Mouse (Mus musculus): ENCODE data around the gene Fan1.

GRCm38 (mm10) chr7:64402452-64402851 lies 28.6 kb upstream of the Fan1 start:
- no peak for TF ChIP-seq CTCF (IDR thresholded peaks at IDR 0.05; ENCODE audit: low read depth)
- TF ChIP-seq EP300 (IDR thresholded peaks at IDR 0.05; ENCODE audit: low read depth): no peak
